Mouse (Mus musculus) heart, embryonic 12.5 days (tissue): ENCODE results near the gene Ppp1r14d. TPM values are rescaled to one million over a fixed set of nuclear protein-coding genes. Genes with fewer than 3 reads are reported as not detected.

Experiments used
- ATAC-seq: fragments of 200-750 bp; cut with Nextera tagmentation; 2 replicates; pipeline ENCODE4 v1.8.0; 2017; ENCODE audit warnings: moderate TSS enrichment, moderate library complexity; ENCODE audit not compliant: insufficient number of reproducible peaks, low FRiP score
- H3K27ac ChIP-seq: fragments of 300-500 bp; sonication (generic); 2 replicates; pipeline ENCODE4 v1.5.1; 2016; ENCODE audit warnings: mild to moderate bottlenecking, moderate library complexity; ENCODE audit not compliant: poor library complexity, severe bottlenecking
- H3K27me3 ChIP-seq: fragments of 300-500 bp; sonication (generic); replicated peaks from 2 replicates; pipeline ENCODE4 v1.6.1; 2016; ENCODE audit warnings: mild to moderate bottlenecking, moderate library complexity
- H3K36me3 ChIP-seq: fragments of 300-500 bp; sonication (generic); 2 replicates; pipeline ENCODE4 v1.6.1; 2016; ENCODE audit warnings: mild to moderate bottlenecking, moderate library complexity
- H3K4me1 ChIP-seq: fragments of 300-500 bp; sonication (generic); replicated peaks from 2 replicates; pipeline ENCODE4 v1.6.1; 2016; ENCODE audit warnings: mild to moderate bottlenecking
- H3K4me2 ChIP-seq: fragments of 300-500 bp; sonication (generic); 2 replicates; pipeline ENCODE4 v1.6.1; 2016; ENCODE audit warnings: mild to moderate bottlenecking, moderate library complexity
- H3K4me3 ChIP-seq: fragments of 300-500 bp; sonication (generic); 2 replicates; pipeline ENCODE4 v1.5.1; 2016; ENCODE audit warnings: mild to moderate bottlenecking
- H3K9ac ChIP-seq: fragments of 300-500 bp; sonication (generic); 2 replicates; pipeline ENCODE4 v1.6.1; 2016; ENCODE audit warnings: mild to moderate bottlenecking, moderate library complexity
- H3K9me3 ChIP-seq: fragments of 300-500 bp; sonication (generic); replicated peaks from 2 replicates; pipeline ENCODE4 v1.6.1; 2016; ENCODE audit warnings: mild to moderate bottlenecking, moderate library complexity
- WGBS: fragments of 180-500 bp; shearing (Covaris S2); methylation state at CpG from one replicate; pipeline ENCODE4 v1.1.7; 2016; 5-methylcytosine and 5-hydroxymethylcytosine counted together
- polyA plus RNA-seq: library from polyadenylated mRNA; unstranded; fragments of >200 nt; fragmentation: Nextera tagmentation; extraction: Ambion mirVana; gene quantifications from 2 replicates; pipeline ENCODE4 v1.2.1, GENCODE M21; 2016

Gene Ppp1r14d
- polyA plus RNA-seq, 1 experiment from 2014 or later = not detected

DNA sequence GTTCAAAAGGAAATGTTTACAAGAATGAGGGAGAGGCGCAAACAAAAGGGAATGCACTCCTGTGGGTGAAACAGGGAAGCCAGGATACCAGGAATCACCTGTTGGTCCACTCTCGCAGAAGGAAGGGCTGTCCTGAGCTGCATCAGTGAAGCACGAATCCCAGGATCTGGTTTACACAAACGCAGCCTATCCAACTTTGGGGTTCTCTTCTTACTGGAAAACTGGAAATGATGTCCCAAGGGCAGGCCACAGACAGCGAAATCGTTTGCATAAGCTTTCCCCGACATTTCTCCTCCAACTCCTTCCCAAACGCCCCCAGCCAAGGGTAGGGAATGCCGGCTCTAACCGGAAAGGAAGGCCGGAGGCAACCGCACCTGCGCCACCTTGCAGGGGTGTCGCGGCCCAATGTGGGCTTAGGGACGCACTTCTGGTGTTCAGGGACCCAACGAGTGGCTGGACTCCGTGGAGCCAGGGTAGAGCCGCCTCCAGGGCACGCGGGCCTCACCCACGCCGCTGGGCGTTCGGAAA is 7.0 kb upstream of the Ppp1r14d start:
- peaks cover 14% of the 10 kb centered on the region for H3K4me1 ChIP-seq
- WGBS = 8% methylated on average over 25 of the region's 25 CpGs
- H3K4me3 ChIP-seq = peak overlapping the region; percentile 59
- no peaks in the 10 kb centered on the region for H3K9me3 ChIP-seq
- no peak for ATAC-seq
- H3K36me3 ChIP-seq = no peaks in the 10 kb centered on the region
- peak overlapping the region; percentile 92 for H3K4me2 ChIP-seq
- peak overlapping the region; percentile 49 for H3K9ac ChIP-seq
- H3K27ac ChIP-seq = no peak overlapping the region
- peaks cover 76% of the 10 kb centered on the region for H3K27me3 ChIP-seq

- Histone ChIP-seq H3K9ac (peak overlapping the region; percentile 78), H3K27ac (peak overlapping the region; percentile 7; the same call in 1 of the 2 replicates), H3K27me3 (no peaks in the 10 kb centered on the region), H3K4me2 (peak overlapping the region; percentile 77), H3K4me3 (peak overlapping the region; percentile 68), H3K9me3 (no peaks in the 10 kb centered on the region), H3K4me1 (peaks cover 11% of the 10 kb centered on the region), H3K36me3 (peaks cover 30% of the 10 kb centered on the region)
- WGBS = under 1% methylated on average over 13 of the region's 13 CpGs
- ATAC-seq = no peak
These were observed 20.6 kb downstream of the Ppp1r14d start for GRCm38 (mm10) chr2:119209176-119209507.

- peak within 1 kb of the TSS; percentile 78 for H3K9ac ChIP-seq
- peaks cover 30% of the 10 kb centered on the region for H3K36me3 ChIP-seq
- H3K9me3 ChIP-seq = no peaks in the 10 kb centered on the region
- H3K4me1 ChIP-seq = peaks cover 13% of the 10 kb centered on the region
- peak within 1 kb of the TSS; percentile 68 for H3K4me3 ChIP-seq
- no peaks in the 10 kb centered on the region for H3K27me3 ChIP-seq
- H3K4me2 ChIP-seq = peak within 1 kb of the TSS; percentile 77
- WGBS = 0% methylated on average over 51 of the region's 51 CpGs
- ATAC-seq = peak; percentile 96
- peak within 1 kb of the TSS; percentile 80 for H3K27ac ChIP-seq
These were observed 21.1 kb downstream of the Ppp1r14d start, which contains the start of the genes Zfyve19 and Dnajc17 for GRCm38 (mm10) chr2:119208344-119209175. Gene Zfyve19 (plus strand): TSS chr2:119208617. Gene Dnajc17 (minus strand): TSS chr2:119208795.

DNA sequence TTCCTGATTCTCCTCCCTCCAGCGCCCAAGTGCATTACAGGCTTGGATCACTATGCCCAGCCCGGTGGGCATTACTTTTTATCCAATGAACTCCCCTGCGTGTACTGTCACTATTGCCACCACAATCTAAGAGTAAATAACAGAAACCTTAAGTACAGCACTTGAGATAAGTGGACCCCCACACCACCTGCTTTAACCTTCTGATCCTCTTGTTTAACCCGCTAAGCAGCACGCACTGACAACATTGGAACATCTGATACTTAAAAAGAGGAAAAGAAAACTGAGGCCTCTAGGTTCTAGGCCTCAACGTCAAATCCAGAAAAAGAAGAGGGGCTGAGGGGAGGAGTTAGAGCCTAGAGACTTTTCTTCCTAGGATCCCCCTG is 21.8 kb downstream of the Ppp1r14d start:
- no peak for ATAC-seq
- WGBS = 12% methylated on average over 6 of the region's 6 CpGs

DNA sequence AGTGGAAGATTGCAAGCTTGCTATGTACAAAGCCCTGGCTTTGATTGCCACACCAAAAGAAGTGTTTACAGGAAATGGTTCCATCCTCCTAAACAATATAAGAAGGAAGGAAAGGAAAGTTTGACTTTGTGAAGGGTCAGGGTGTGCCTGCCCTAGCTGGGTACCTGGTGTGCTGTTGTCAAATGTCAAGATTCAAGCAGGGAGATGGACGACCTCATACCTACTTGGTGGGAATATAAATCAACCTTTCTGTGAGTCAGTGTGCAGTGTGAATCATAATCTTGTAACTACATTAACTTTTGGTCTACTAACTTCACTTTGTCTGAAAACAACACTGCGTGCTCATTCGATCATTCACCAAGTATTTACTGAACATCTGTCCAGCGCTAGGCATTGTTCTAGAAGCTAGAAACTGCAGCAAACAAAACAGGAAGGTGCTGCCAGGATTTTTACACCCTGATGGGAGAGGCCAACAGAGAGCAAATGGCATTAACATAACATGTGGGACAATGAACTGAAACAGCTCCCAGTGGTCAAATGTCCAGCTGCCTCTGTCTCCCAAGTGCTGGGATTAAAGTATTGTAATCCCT is 25.7 kb downstream of the Ppp1r14d start:
- no peaks in the 10 kb centered on the region for H3K9me3 ChIP-seq
- H3K4me2 ChIP-seq = no peak overlapping the region
- peaks cover 18% of the 10 kb centered on the region for H3K4me1 ChIP-seq
- H3K27ac ChIP-seq = no peak overlapping the region
- WGBS = 77% methylated on average over 4 of the region's 4 CpGs
- H3K36me3 ChIP-seq = no peaks in the 10 kb centered on the region
- H3K4me3 ChIP-seq = no peak overlapping the region
- H3K9ac ChIP-seq = no peak overlapping the region
- ATAC-seq = no peak
- H3K27me3 ChIP-seq = no peaks in the 10 kb centered on the region

More for the DNA sequence above, 21.8 kb downstream of the Ppp1r14d start:
- H3K4me3 ChIP-seq = peak overlapping the region; percentile 68
- H3K27me3 ChIP-seq = no peaks in the 10 kb centered on the region
- no peaks in the 10 kb centered on the region for H3K9me3 ChIP-seq
- peak overlapping the region; percentile 80 for H3K27ac ChIP-seq
- peaks cover 27% of the 10 kb centered on the region for H3K36me3 ChIP-seq
- peak overlapping the region; percentile 77 for H3K4me2 ChIP-seq
- H3K9ac ChIP-seq = peak overlapping the region; percentile 78
- peaks cover 19% of the 10 kb centered on the region for H3K4me1 ChIP-seq

DNA sequence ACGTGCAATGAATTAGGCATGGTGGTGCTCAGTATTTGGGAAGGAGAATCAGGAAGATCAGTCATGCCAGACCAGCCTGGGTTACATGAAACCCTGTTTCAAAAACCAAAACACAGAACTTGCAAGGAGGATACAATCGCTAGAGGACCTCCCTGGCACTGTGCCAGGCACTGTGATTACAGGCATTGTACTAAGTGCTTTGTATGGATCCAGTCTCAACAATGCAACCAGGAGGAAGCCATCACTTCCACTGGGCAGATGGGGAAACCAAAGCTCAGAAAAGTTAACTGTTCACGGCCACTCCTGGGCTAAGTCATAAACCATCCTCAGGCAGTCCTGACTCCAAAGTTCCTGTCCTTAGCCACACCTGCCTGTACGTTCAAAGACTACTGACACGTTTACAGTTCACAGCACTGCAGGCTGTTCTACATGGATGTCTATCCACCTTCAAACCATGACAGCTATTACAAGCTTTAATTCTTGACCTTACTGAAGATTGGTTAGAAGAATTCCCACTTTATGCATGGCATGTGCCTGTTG is 26.7 kb downstream of the Ppp1r14d start:
- no peak overlapping the region for H3K9ac ChIP-seq
- 60% methylated on average over 5 of the region's 5 CpGs for WGBS
- H3K4me2 ChIP-seq = no peak overlapping the region
- no peak; the same call in 1 of the 2 replicates for ATAC-seq
- H3K27me3 ChIP-seq = no peaks in the 10 kb centered on the region
- H3K4me3 ChIP-seq = no peak overlapping the region
- H3K36me3 ChIP-seq = no peaks in the 10 kb centered on the region
- peaks cover 18% of the 10 kb centered on the region for H3K4me1 ChIP-seq
- no peaks in the 10 kb centered on the region for H3K9me3 ChIP-seq
- no peak overlapping the region for H3K27ac ChIP-seq

GRCm38 (mm10) chr2:119198934-119199333 is 30.8 kb downstream of the Ppp1r14d start:
- Histone ChIP-seq H3K27ac (no peak overlapping the region), H3K9ac (no peak overlapping the region), H3K9me3 (no peaks in the 10 kb centered on the region), H3K4me1 (peaks cover 20% of the 10 kb centered on the region), H3K4me3 (no peak overlapping the region), H3K36me3 (no peaks in the 10 kb centered on the region), H3K4me2 (no peak overlapping the region), H3K27me3 (no peaks in the 10 kb centered on the region)
- ATAC-seq = no peak
- WGBS = 66% methylated on average over 3 of the region's 3 CpGs

- WGBS = 27% methylated on average over 1 of the region's 1 CpGs
- Histone ChIP-seq H3K4me1 (peaks cover 14% of the 10 kb centered on the region), H3K27me3 (no peaks in the 10 kb centered on the region), H3K4me2 (no peak overlapping the region), H3K9ac (0 out of 2 replicates have a peak overlapping the region, but pooled peaks have one; percentile 31), H3K36me3 (no peaks in the 10 kb centered on the region), H3K4me3 (no peak overlapping the region), H3K9me3 (no peaks in the 10 kb centered on the region), H3K27ac (no peak overlapping the region)
- no peak for ATAC-seq
These were observed 31.7 kb downstream of the Ppp1r14d start for GRCm38 (mm10) chr2:119198049-119198448.

DNA sequence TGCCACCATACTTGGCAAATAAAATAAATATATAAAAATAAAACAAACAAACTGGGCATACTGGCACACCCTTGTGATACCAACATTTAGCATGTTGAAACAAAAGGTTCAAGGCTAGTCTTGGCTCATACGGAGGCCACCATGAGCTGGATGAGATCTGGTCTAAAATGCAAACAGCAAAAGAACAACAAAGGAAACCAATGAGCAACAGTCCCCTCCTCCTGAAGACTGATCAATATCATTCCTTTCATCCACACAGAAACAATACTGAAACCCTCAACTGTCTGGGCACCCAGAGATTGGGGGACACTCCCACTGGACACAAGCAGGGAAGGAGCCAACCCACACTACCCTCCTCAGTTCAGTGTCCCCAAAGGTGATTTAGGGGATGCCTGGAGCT is 32.2 kb downstream of the Ppp1r14d start:
- Histone ChIP-seq H3K9me3 (no peaks in the 10 kb centered on the region), H3K27ac (no peak overlapping the region), H3K36me3 (no peaks in the 10 kb centered on the region), H3K4me2 (no peak overlapping the region), H3K4me1 (peaks cover 8% of the 10 kb centered on the region), H3K9ac (no peak overlapping the region), H3K27me3 (no peaks in the 10 kb centered on the region), H3K4me3 (no peak overlapping the region)
- WGBS = 76% methylated on average over 1 of the region's 1 CpGs
- ATAC-seq = no peak

DNA sequence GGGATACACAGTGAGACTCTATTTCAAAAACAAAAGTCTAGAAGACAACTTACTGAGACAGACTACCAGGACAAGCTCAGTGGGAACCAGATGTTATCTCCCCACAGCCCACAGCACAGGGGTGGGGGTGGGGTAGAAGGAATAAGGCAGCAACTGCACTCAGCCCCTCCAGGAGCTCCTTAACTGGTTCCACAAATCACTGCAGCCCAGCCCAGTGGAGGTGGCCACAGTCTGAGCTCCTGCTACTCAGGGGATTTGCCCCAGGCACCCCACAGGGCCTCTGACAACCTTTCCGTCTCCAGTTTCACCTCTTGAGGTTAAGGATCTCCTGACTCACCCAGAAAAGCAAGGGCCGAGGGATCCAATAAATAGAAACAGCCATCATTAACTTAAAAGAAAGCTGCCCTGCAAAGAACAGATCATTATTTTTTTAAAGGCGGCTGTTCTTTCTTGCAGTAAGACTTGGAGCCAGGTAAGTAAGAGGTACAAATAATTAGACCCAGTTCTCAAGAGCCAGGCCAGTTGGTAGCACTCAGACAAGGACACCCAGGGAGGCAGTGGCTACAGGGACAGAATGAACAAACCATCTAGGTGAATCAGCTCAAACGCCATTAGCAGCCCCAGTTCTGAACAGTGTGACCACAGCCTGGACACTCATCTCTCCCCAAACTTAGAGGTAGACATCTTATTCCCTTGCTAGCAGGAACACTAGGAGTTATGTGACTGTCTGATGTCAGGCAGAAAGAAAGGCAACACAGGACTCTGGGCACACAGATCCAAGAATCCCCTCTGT is 33.2 kb downstream of the Ppp1r14d start:
- 0 out of 2 replicates have a peak overlapping the region, but pooled peaks have one; percentile 11 for H3K9ac ChIP-seq
- 35% methylated on average over 4 of the region's 4 CpGs for WGBS

More for the DNA sequence above, 33.2 kb downstream of the Ppp1r14d start:
- H3K9me3 ChIP-seq = no peaks in the 10 kb centered on the region
- no peak overlapping the region for H3K4me2 ChIP-seq
- H3K4me3 ChIP-seq = no peak overlapping the region
- peaks cover 8% of the 10 kb centered on the region; the same call in 1 of the 2 replicates for H3K4me1 ChIP-seq
- no peaks in the 10 kb centered on the region for H3K27me3 ChIP-seq
- H3K27ac ChIP-seq = no peak overlapping the region
- no peaks in the 10 kb centered on the region for H3K36me3 ChIP-seq
- ATAC-seq = no peak
